22 mouse cellular contexts compared by ENCODE assay signal in genomic region chr10:77586637-77587036, GRCm38 (mm10). TPM values are rescaled to one million over a fixed set of nuclear protein-coding genes. Genes with fewer than 3 reads are reported as not detected.
DNase-seq lines count a peak whose midpoint lies in the region; ATAC-seq and TF ChIP-seq lines count a peak whose summit lies in the region.
"Had no signal": no experiment of that assay in that cellular context is flagged by ENCODE, and none has a peak within 500 bp of the region (broad histone marks: within the 10 kb centered on the region; RNA-seq: fewer than 3 reads in every experiment).

No protein-coding gene starts in this region.

- H3K27me3 ChIP-seq in heart, embryonic 10.5 days (ENCODE audit: insufficient read depth, poor library complexity, severe bottlenecking), result no peaks in the 10 kb centered on the region
- H3K27me3 ChIP-seq in megakaryocyte, embryonic 14.5 days (replicated peaks), result no peaks in the 10 kb centered on the region
- H3K27me3 ChIP-seq: forebrain, embryonic 13.5 days; hindbrain, embryonic 12.5 days; Patski had no signal

- 86% methylated on average over 3 of the region's 3 CpGs for WGBS in heart, embryonic 10.5 days

- peaks cover 52% of the 10 kb centered on the region for H3K36me3 ChIP-seq in heart, embryonic 10.5 days
- peaks cover 86% of the 10 kb centered on the region for H3K36me3 ChIP-seq in megakaryocyte, embryonic 14.5 days (replicated peaks; ENCODE audit: low read length)

- no peak overlapping the region for H3K4me3 ChIP-seq in heart, embryonic 10.5 days
- H3K4me3 ChIP-seq in left cerebral cortex, adult 2 months, result no peak overlapping the region
- H3K4me3 ChIP-seq in megakaryocyte, embryonic 14.5 days (replicated peaks), result peak overlapping the region; percentile 87
- H3K4me3 ChIP-seq: embryonic facial prominence, embryonic 10.5 days; forebrain, embryonic 13.5 days; hindbrain, embryonic 12.5 days had no signal

- no peak for TF ChIP-seq CTCF in left cerebral cortex, adult 2 months (IDR thresholded peaks at IDR 0.05)

- DNase-seq in heart, embryonic 10.5 days (ENCODE audit: low spot score), result no peak
- no peak for DNase-seq in heart, adult 9 months (ENCODE audit: low spot score in 2 of 2)
- DNase-seq in left cerebral cortex, adult 2 months (ENCODE audit: extremely low spot score in 1 of 2, low spot score in 2 of 2), result no peak
- no peak for DNase-seq in left cerebral cortex, postnatal 4 days
- no peak for DNase-seq in gastrocnemius, postnatal 14 days
- no peak for DNase-seq in lung, postnatal 36 days
- DNase-seq: B cell, adult 2 months; cerebellum, adult 18-20 months; cerebellum, postnatal 10 days; forebrain, postnatal 0 days; gastrocnemius, postnatal 25 days; heart, postnatal 10 days; heart, postnatal 4 days had no signal

- 0 out of 2 replicates have a peak overlapping the region, but pooled peaks have one; percentile 29 for H3K27ac ChIP-seq in heart, embryonic 10.5 days
- peak overlapping the region; percentile 3; the same call in 1 of the 2 replicates for H3K27ac ChIP-seq in left cerebral cortex, adult 2 months
- H3K27ac ChIP-seq: embryonic facial prominence, embryonic 10.5 days; forebrain, embryonic 13.5 days; hindbrain, embryonic 12.5 days had no signal

- no peak for ATAC-seq in megakaryocyte, adult 5-6 weeks (ENCODE audit: poor library complexity, severe bottlenecking)
- ATAC-seq: activated CD4-positive, CD25-positive, alpha-beta regulatory T cell, adult 4 months; forebrain, embryonic 13.5 days; forebrain, postnatal 0 days; Patski had no signal

- intact Hi-C loops in left cerebral cortex, adult 2 months (cut with DNase I), result no loop called here
- intact Hi-C loops in left cerebral cortex, postnatal 4 days (cut with DNase I), result no loop called here
- intact Hi-C loops in gastrocnemius, postnatal 14 days (cut with DNase I; ENCODE audit: low total_unique reads), result no loop called here

- peaks cover 69% of the 10 kb centered on the region for H3K4me1 ChIP-seq in heart, embryonic 10.5 days
- peaks cover 83% of the 10 kb centered on the region for H3K4me1 ChIP-seq in megakaryocyte, embryonic 14.5 days

- no peaks in the 10 kb centered on the region for H3K9me3 ChIP-seq in heart, embryonic 10.5 days
- H3K9me3 ChIP-seq in megakaryocyte, embryonic 14.5 days, result no peaks in the 10 kb centered on the region
- H3K9me3 ChIP-seq: embryonic facial prominence, embryonic 10.5 days; forebrain, embryonic 13.5 days; hindbrain, embryonic 12.5 days had no signal

RNA-seq across cellular contexts. Expression of gene Pttg1ip, which starts 5.1 kb away (rescaled TPM):
- polyA plus RNA-seq in heart, embryonic 10.5 days (2016; fragmentation: Nextera tagmentation; extraction: Ambion mirVana), result 94.9 and 97.0 TPM in 2 replicates
- 10 to 100 TPM; 71.6 to 77.6 TPM for total RNA-seq in left cerebral cortex, adult 2 months (2021)
- total RNA-seq in left cerebral cortex, postnatal 4 days (2021), result 10 to 100 TPM; 54.7 to 62.7 TPM
- polyA plus RNA-seq in megakaryocyte, embryonic 14.5 days (2012; ENCODE audit: insufficient read depth, low replicate concordance), result 284 and 814 TPM in 2 replicates
- total RNA-seq in megakaryocyte, adult 5-6 weeks (2015), result 82.8 and 97.8 TPM in 2 replicates
- total RNA-seq in megakaryocyte, adult 5-6 weeks (2017), result 50.0 and 54.8 TPM in 2 replicates
- 10 to 100 TPM; 47.4 to 51.8 TPM for total RNA-seq in gastrocnemius, postnatal 14 days (2021)

RNA-seq across cellular contexts. Expression of gene Sumo3, which starts 19.3 kb away (rescaled TPM):
- polyA plus RNA-seq in heart, embryonic 10.5 days (2016; fragmentation: Nextera tagmentation; extraction: Ambion mirVana), result 235 and 306 TPM in 2 replicates
- total RNA-seq in left cerebral cortex, adult 2 months (2021), result 100 to 1,000 TPM; 142 to 156 TPM
- 100 to 1,000 TPM; 175 to 189 TPM for total RNA-seq in left cerebral cortex, postnatal 4 days (2021)
- polyA plus RNA-seq in megakaryocyte, embryonic 14.5 days (2012; ENCODE audit: insufficient read depth, low replicate concordance), result 11.6 and 90.7 TPM in 2 replicates
- 22.1 and 22.7 TPM in 2 replicates for total RNA-seq in megakaryocyte, adult 5-6 weeks (2015)
- total RNA-seq in megakaryocyte, adult 5-6 weeks (2017), result 118 and 137 TPM in 2 replicates
- 10 to 100 TPM; 41.9 to 46.5 TPM for total RNA-seq in gastrocnemius, postnatal 14 days (2021)

RNA-seq across cellular contexts. Expression of gene Gm49325, which starts 19.4 kb away (rescaled TPM):
- polyA plus RNA-seq in heart, embryonic 10.5 days (2016; fragmentation: Nextera tagmentation; extraction: Ambion mirVana), result 2.1 and 2.7 TPM in 2 replicates
- 1 to 10 TPM; 2.0 to 5.3 TPM for total RNA-seq in left cerebral cortex, adult 2 months (2021)
- total RNA-seq in left cerebral cortex, postnatal 4 days (2021), result 10 to 100 TPM in 1 of 2 experiments, not detected in 1; 21.0 TPM
- polyA plus RNA-seq in megakaryocyte, embryonic 14.5 days (2012; ENCODE audit: insufficient read depth, low replicate concordance), result 9.0 and 23.2 TPM in 2 replicates
- not detected in 2 replicates for total RNA-seq in megakaryocyte, adult 5-6 weeks (2015)
- not detected in 2 replicates for total RNA-seq in megakaryocyte, adult 5-6 weeks (2017)
- 10 to 100 TPM in 1 of 2 experiments, 1 to 10 TPM in 1; 5.8 to 10.3 TPM for total RNA-seq in gastrocnemius, postnatal 14 days (2021)
- total RNA-seq: forebrain, postnatal 0 days; granulocyte monocyte progenitor cell, adult 5-6 weeks had no signal
- polyA plus RNA-seq: forebrain, embryonic 13.5 days; heart, embryonic 14.5 days had no signal

RNA-seq across cellular contexts. Expression of gene Ube2g2, which starts 35.4 kb away (rescaled TPM):
- 83.1 and 92.1 TPM in 2 replicates for polyA plus RNA-seq in heart, embryonic 10.5 days (2016; fragmentation: Nextera tagmentation; extraction: Ambion mirVana)
- total RNA-seq in left cerebral cortex, adult 2 months (2021), result 10 to 100 TPM; 47.4 to 48.0 TPM
- 10 to 100 TPM; 45.1 to 47.6 TPM for total RNA-seq in left cerebral cortex, postnatal 4 days (2021)
- polyA plus RNA-seq in megakaryocyte, embryonic 14.5 days (2012; ENCODE audit: insufficient read depth, low replicate concordance), result 14.2 and 28.4 TPM in 2 replicates
- 15.3 and 18.1 TPM in 2 replicates for total RNA-seq in megakaryocyte, adult 5-6 weeks (2015)
- 27.4 and 40.0 TPM in 2 replicates for total RNA-seq in megakaryocyte, adult 5-6 weeks (2017)
- 10 to 100 TPM; 79.8 to 84.4 TPM for total RNA-seq in gastrocnemius, postnatal 14 days (2021)

RNA-seq across cellular contexts. Expression of gene Itgb2, which starts 56.6 kb away (rescaled TPM):
- 2.4 and 3.6 TPM in 2 replicates for polyA plus RNA-seq in heart, embryonic 10.5 days (2016; fragmentation: Nextera tagmentation; extraction: Ambion mirVana)
- total RNA-seq in left cerebral cortex, adult 2 months (2021), result 1 to 10 TPM; 3.0 to 3.5 TPM
- 1 to 10 TPM; 1.7 to 2.2 TPM for total RNA-seq in left cerebral cortex, postnatal 4 days (2021)
- 35.5 and 120 TPM in 2 replicates for polyA plus RNA-seq in megakaryocyte, embryonic 14.5 days (2012; ENCODE audit: insufficient read depth, low replicate concordance)
- total RNA-seq in megakaryocyte, adult 5-6 weeks (2015), result 342 TPM in 2 replicates
- total RNA-seq in megakaryocyte, adult 5-6 weeks (2017), result 400 and 419 TPM in 2 replicates
- 1 to 10 TPM; 1.8 to 2.1 TPM for total RNA-seq in gastrocnemius, postnatal 14 days (2021)
